Mouse (Mus musculus) cerebellum, adult 2 months (tissue): ENCODE results near the gene Atp6v1e1. TPM values are rescaled to one million over a fixed set of nuclear protein-coding genes. Genes with fewer than 3 reads are reported as not detected.
A peak's percentile ranks its signal among the peaks of the same experiment; 100 is the strongest.
"Not testable (repeated sequence)": the region's sequence is repeated elsewhere in the genome, so short reads cannot be mapped to it uniquely, and the experiment has no call there.

Experiments used
- DNase-seq, 2 experiments: peaks; one replicate each; pipeline ENCODE4 v3.0.0; 2021
- H3K27ac ChIP-seq: fragments of 200-500 bp; 2 replicates; pipeline ENCODE4 v1.5.1; 2012; ENCODE audit warnings: low read length, control low read depth, inconsistent platforms; ENCODE audit not compliant: insufficient read depth
- H3K27me3 ChIP-seq: fragments of 200-500 bp; 2 replicates; pipeline ENCODE4 v1.6.1; 2012; ENCODE audit warnings: inconsistent platforms, mild to moderate bottlenecking, low read length, moderate library complexity; ENCODE audit not compliant: control insufficient read depth, insufficient read depth
- H3K4me1 ChIP-seq: fragments of 200-500 bp; 2 replicates; pipeline ENCODE4 v1.6.1; 2011; ENCODE audit warnings: low read length; ENCODE audit not compliant: control insufficient read depth, insufficient read depth
- H3K4me3 ChIP-seq: fragments of 200-500 bp; replicated peaks from 2 replicates; pipeline ENCODE3; 2011; ENCODE audit warnings: mild to moderate bottlenecking, low read depth, low read length, control low read depth; ENCODE audit not compliant: insufficient read depth
- CTCF ChIP-seq: fragments of 200-500 bp; IDR thresholded peaks from 2 replicates; pipeline ENCODE4 v1.5.1; 2011; ENCODE audit warnings: low read depth, mild to moderate bottlenecking, control low read depth, low read length, moderate library complexity, borderline replicate concordance; ENCODE audit not compliant: insufficient read depth
- POLR2A ChIP-seq: fragments of 200-500 bp; IDR thresholded peaks from 2 replicates; pipeline ENCODE4 v1.6.1; 2011; ENCODE audit warnings: low read length, control low read depth, borderline replicate concordance; ENCODE audit not compliant: insufficient read depth
- WGBS: fragments of 180-500 bp; shearing (Covaris S2); methylation state at CpG from one replicate; pipeline ENCODE4 v1.1.7; 2018; 5-methylcytosine and 5-hydroxymethylcytosine counted together
- polyA plus RNA-seq: library from polyadenylated mRNA; depleted of rRNA; stranded (reverse); fragments of >200 nt; gene quantifications from 2 replicates; pipeline ENCODE4 v1.2.3, GENCODE M21; 2012

The Atp6v1e1 gene
- polyA plus RNA-seq, 1 experiment, result 558 TPM

DNA sequence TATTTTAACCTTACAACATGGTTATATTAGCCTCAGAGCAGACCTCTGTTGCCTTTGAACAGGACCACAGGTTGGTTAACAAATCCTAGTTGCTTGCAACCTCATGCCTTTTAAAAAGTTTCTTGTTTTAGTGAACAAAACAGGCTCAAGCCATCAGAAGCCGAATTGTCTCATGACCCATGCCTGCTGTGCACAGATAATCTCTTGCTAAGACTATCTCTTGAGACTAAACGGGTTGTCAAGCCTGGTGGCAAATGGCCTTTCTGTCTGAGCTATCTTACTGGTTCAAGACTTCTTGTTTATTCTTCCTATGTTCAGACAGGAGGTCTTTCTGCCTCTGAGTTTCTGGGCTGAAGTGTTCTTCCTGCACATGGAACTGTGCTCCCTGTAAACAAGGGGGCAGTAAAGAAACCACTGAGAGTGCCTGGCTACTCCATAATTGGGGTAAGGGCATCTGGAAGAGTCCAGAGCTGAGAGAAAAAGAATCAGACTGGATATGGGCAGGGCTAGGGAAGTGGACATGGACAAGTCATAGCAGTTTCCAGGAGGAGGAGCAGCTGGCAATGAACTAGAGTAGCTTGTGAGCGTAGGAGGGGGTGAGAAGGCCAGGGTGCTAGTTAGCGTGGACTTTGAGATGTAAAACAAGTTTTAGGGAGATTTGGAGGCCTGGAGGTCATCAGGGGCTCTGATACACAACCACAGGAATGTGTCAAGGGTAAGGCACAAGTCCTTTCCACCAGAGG is 8.4 kb upstream of the Atp6v1e1 start:
- 68% methylated on average over 4 of the region's 4 CpGs for WGBS
- no peaks in the 10 kb centered on the region for H3K27me3 ChIP-seq
- no peak for TF ChIP-seq POLR2A
- TF ChIP-seq CTCF, result no peak
- DNase-seq, result no peak
- H3K27ac ChIP-seq, result no peak overlapping the region
- H3K4me1 ChIP-seq, result no peaks in the 10 kb centered on the region
- no peak overlapping the region for H3K4me3 ChIP-seq

DNA sequence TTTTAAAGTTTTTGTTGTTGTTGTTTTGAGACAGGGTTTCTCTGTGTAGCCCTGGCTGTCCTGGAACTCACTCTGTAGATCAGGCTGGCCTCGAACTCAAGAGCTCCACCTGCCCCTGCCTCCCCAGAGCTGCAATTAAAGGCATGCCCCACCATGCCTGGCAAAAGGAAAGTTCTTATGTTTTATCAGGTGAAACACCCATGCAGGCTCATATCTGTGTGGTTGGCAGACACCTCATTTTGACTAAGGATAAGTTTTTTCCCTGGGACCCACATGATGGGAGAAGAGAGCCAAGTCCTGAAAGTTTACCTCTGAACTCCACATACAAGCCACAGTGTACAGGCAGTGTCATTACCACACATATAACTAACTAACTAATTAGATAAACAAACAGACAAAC is 7.5 kb upstream of the Atp6v1e1 start:
- no peaks in the 10 kb centered on the region for H3K27me3 ChIP-seq
- TF ChIP-seq POLR2A (no peak), CTCF (no peak)
- WGBS, result 59% methylated on average over 1 of the region's 1 CpGs
- no peak overlapping the region for H3K27ac ChIP-seq
- H3K4me1 ChIP-seq, result no peaks in the 10 kb centered on the region
- H3K4me3 ChIP-seq, result no peak overlapping the region
- no peak for DNase-seq

GRCm38 (mm10) chr6:120822937-120823614 is 483 bp upstream of the Atp6v1e1 start:
- no peaks in the 10 kb centered on the region for H3K27me3 ChIP-seq
- WGBS, result 38% methylated on average over 10 of the region's 10 CpGs
- H3K4me1 ChIP-seq, result no peaks in the 10 kb centered on the region
- TF ChIP-seq CTCF, result no peak
- TF ChIP-seq POLR2A, result no peak
- peak overlapping the region; percentile 40 for H3K4me3 ChIP-seq
- peak; percentile 37 to 62 for DNase-seq
- H3K27ac ChIP-seq, result no peak overlapping the region

- TF ChIP-seq CTCF, result no peak
- no peak for TF ChIP-seq POLR2A
- no peak for DNase-seq
- Histone ChIP-seq H3K4me1 (no peaks in the 10 kb centered on the region), H3K27me3 (no peaks in the 10 kb centered on the region), H3K27ac (no peak overlapping the region), H3K4me3 (peak overlapping the region; percentile 93)
- 42% methylated on average over 5 of the region's 5 CpGs for WGBS
Observed at GRCm38 (mm10) chr6:120821715-120822114, 878 bp downstream of the Atp6v1e1 start.

DNA sequence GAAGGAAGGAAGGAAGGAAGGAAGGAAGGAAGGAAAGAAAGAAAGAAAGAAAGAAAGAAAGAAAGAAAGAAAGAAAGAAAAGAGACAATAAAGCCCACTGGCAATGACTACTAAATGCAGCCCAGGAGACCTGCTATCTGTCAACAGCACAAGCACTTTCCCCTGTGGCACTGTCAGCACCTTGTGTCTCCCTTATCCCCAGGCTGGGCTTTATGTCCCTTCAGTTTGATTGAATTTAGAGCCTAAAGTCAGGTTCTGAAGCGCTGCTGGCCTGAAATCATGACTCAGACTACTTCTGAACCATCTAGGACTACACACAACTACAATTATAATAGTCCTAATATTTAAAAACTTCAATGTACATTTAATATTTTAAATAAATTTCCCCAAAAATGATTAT is 1.7 kb downstream of the Atp6v1e1 start:
- no peak for DNase-seq
- Histone ChIP-seq H3K4me1 (no peaks in the 10 kb centered on the region), H3K4me3 (no peak overlapping the region), H3K27ac (no peak overlapping the region), H3K27me3 (no peaks in the 10 kb centered on the region)
- 96% methylated on average over 1 of the region's 1 CpGs for WGBS
- TF ChIP-seq POLR2A, result no peak

- no peak overlapping the region for H3K4me3 ChIP-seq
- TF ChIP-seq CTCF (no peak), POLR2A (no peak)
- no peaks in the 10 kb centered on the region for H3K4me1 ChIP-seq
- 81% methylated on average over 5 of the region's 5 CpGs for WGBS
- H3K27me3 ChIP-seq, result no peaks in the 10 kb centered on the region
- H3K27ac ChIP-seq, result no peak overlapping the region
- DNase-seq, result no peak
Observed at GRCm38 (mm10) chr6:120820144-120820543, 2.4 kb downstream of the Atp6v1e1 start.

DNA sequence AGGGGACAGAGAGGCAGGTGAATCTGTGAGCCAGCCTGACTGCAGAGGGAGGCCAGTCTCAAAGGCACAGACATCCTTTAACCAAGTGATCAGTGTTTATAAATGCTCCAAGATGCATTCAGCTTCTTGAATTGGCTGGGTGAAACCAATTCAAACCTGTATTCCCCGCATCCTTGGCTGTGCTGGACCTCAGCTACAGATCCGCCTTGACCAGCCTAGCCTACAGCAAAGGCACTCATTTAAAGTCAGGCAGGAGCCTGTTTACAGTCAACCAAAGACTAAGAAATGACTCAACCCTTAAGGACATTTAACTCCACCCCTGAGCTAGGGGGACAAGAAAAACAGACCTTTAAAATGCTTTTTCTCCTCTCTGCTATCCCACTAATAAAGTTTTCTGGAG is 3.3 kb downstream of the Atp6v1e1 start:
- Histone ChIP-seq H3K4me1 (no peaks in the 10 kb centered on the region), H3K27me3 (no peaks in the 10 kb centered on the region), H3K4me3 (no peak overlapping the region), H3K27ac (no peak overlapping the region)
- WGBS, result 92% methylated on average over 2 of the region's 2 CpGs
- TF ChIP-seq CTCF, result no peak
- TF ChIP-seq POLR2A, result no peak
- DNase-seq, result no peak

DNA sequence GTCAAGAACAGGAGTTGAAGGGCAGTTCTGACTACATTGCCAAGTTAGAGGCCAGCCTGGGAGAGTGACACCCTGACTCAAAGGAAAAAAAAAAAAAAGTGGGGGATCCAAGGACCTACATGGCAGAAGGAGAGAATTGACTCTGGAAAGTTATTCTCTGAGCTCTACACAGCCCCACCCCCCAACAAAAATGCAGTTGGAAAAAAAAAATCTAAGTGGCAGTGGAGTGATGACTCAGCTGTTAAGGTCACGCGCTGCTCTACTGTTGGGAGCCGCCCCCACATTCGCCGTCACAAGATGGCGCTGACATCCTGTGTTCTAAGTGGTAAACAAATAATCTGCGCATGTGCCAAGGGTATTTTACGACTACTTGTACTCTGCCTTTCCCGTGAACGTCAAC is 10.6 kb downstream of the Atp6v1e1 start:
- 97% methylated on average over 10 of the region's 10 CpGs for WGBS
- not testable (repeated sequence) for H3K4me1 ChIP-seq

More for the DNA sequence above, 10.6 kb downstream of the Atp6v1e1 start:
- not testable (repeated sequence) for H3K4me3 ChIP-seq, DNase-seq, H3K27me3 ChIP-seq, H3K27ac ChIP-seq
